Mouse (Mus musculus): ENCODE measurements around the gene Map3k1. TPM values are rescaled to one million over a fixed set of nuclear protein-coding genes. Genes with fewer than 3 reads are reported as not detected.

Map3k1 gene
- polyA plus RNA-seq, 1 experiment from 2014 or later, result 23.6 TPM

GRCm38 (mm10) chr13:111770776-111771175 is 38.0 kb downstream of the Map3k1 start:
- no peak for ATAC-seq (ENCODE audit: insufficient read depth, low FRiP score)

DNA sequence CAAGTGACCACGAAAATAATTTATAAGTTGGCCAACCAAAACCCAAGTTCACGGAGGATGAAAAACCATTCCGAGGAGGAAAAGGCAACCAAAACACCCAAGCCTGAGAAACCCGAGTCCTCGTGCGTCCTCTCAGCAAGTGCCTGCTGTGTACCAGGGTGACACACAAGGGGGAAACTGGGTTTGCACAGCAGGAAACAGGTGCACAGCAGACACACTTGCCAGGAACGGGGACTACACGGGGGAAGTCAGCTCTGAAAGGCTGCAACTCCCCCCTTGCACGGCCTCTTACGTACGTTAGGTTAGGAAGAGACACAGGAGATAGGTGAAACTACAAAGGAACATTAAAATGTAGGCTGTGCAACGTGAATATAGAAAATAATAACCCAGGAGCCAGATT is 46.3 kb downstream of the Map3k1 start:
- WGBS, result 89% methylated on average over 12 of the region's 12 CpGs
- Histone ChIP-seq H3K4me3 (replicated peaks; ENCODE audit: low read length) (no peak overlapping the region), H3K9me3 (replicated peaks; ENCODE audit: control insufficient read depth, low read length) (no peaks in the 10 kb centered on the region), H3K27me3 (ENCODE audit: control insufficient read depth, insufficient read depth, low read length) (no peaks in the 10 kb centered on the region), H3K4me1 (ENCODE audit: control insufficient read depth, insufficient read depth, low read length) (no peaks in the 10 kb centered on the region), H3K27ac (ENCODE audit: low read length) (no peak overlapping the region), H3K36me3 (ENCODE audit: control insufficient read depth, insufficient read depth, low read length) (peaks cover 56% of the 10 kb centered on the region), H3K4me2 (ENCODE audit: low read depth, low read length) (no peak overlapping the region), H3K9ac (ENCODE audit: low read length) (no peak overlapping the region)
- no peak for ATAC-seq (ENCODE audit: insufficient read depth, low FRiP score)

More at GRCm38 (mm10) chr13:111770776-111771175, 38.0 kb downstream of the Map3k1 start:
- Histone ChIP-seq H3K9ac (ENCODE audit: low read length) (no peak overlapping the region), H3K27ac (ENCODE audit: low read length) (no peak overlapping the region), H3K4me2 (ENCODE audit: low read depth, low read length) (no peak overlapping the region), H3K4me3 (replicated peaks; ENCODE audit: low read length) (no peak overlapping the region), H3K4me1 (ENCODE audit: control insufficient read depth, insufficient read depth, low read length) (no peaks in the 10 kb centered on the region), H3K9me3 (replicated peaks; ENCODE audit: control insufficient read depth, low read length) (no peaks in the 10 kb centered on the region), H3K27me3 (ENCODE audit: control insufficient read depth, insufficient read depth, low read length) (no peaks in the 10 kb centered on the region), H3K36me3 (ENCODE audit: control insufficient read depth, insufficient read depth, low read length) (peaks cover 35% of the 10 kb centered on the region)
- 85% methylated on average over 9 of the region's 9 CpGs for WGBS

- ATAC-seq (ENCODE audit: insufficient read depth, low FRiP score), result no peak
- Histone ChIP-seq H3K36me3 (ENCODE audit: control insufficient read depth, insufficient read depth, low read length) (peaks cover 74% of the 10 kb centered on the region), H3K9ac (ENCODE audit: low read length) (no peak overlapping the region), H3K27ac (ENCODE audit: low read length) (no peak overlapping the region), H3K4me1 (ENCODE audit: control insufficient read depth, insufficient read depth, low read length) (no peaks in the 10 kb centered on the region), H3K4me3 (replicated peaks; ENCODE audit: low read length) (no peak overlapping the region), H3K9me3 (replicated peaks; ENCODE audit: control insufficient read depth, low read length) (no peaks in the 10 kb centered on the region), H3K27me3 (ENCODE audit: control insufficient read depth, insufficient read depth, low read length) (no peaks in the 10 kb centered on the region), H3K4me2 (ENCODE audit: low read depth, low read length) (no peak overlapping the region)
- 91% methylated on average over 6 of the region's 6 CpGs for WGBS
Observed at GRCm38 (mm10) chr13:111756986-111757385, 51.8 kb downstream of the Map3k1 start.

GRCm38 (mm10) chr13:111755937-111756336 is 52.9 kb downstream of the Map3k1 start:
- H3K27ac ChIP-seq (ENCODE audit: low read length), result no peak overlapping the region
- no peak overlapping the region for H3K9ac ChIP-seq (ENCODE audit: low read length)
- H3K4me1 ChIP-seq (ENCODE audit: control insufficient read depth, insufficient read depth, low read length), result no peaks in the 10 kb centered on the region
- no peaks in the 10 kb centered on the region for H3K27me3 ChIP-seq (ENCODE audit: control insufficient read depth, insufficient read depth, low read length)
- H3K36me3 ChIP-seq (ENCODE audit: control insufficient read depth, insufficient read depth, low read length), result peaks cover 71% of the 10 kb centered on the region
- WGBS, result 96% methylated on average over 15 of the region's 15 CpGs
- no peak overlapping the region for H3K4me2 ChIP-seq (ENCODE audit: low read depth, low read length)
- ATAC-seq (ENCODE audit: insufficient read depth, low FRiP score), result no peak
- no peaks in the 10 kb centered on the region for H3K9me3 ChIP-seq (replicated peaks; ENCODE audit: control insufficient read depth, low read length)
- H3K4me3 ChIP-seq (replicated peaks; ENCODE audit: low read length), result no peak overlapping the region

DNA sequence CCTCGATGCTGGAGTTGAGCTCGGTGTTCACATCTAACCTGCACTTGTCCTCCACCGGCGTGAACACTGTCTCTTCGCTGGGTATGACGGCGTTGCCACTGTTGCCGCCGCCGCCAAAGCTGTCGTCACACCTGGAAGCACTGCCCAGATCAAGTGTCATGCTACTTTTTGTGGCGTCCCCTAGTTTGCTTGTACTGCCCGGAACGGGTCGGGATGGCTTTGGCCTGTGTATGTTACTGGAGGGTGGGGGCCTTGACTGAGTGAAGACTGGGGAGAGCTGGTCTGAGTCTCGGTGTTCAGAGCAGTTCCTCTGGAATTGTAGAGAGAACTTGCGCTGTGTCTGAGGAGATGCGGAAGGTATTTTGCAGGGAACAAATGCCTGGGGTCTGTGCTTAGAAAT is 53.4 kb downstream of the Map3k1 start:
- WGBS, result 95% methylated on average over 18 of the region's 18 CpGs
- Histone ChIP-seq H3K36me3 (ENCODE audit: control insufficient read depth, insufficient read depth, low read length) (peaks cover 67% of the 10 kb centered on the region), H3K27ac (ENCODE audit: low read length) (no peak overlapping the region), H3K9ac (ENCODE audit: low read length) (no peak overlapping the region), H3K4me2 (ENCODE audit: low read depth, low read length) (no peak overlapping the region), H3K27me3 (ENCODE audit: control insufficient read depth, insufficient read depth, low read length) (no peaks in the 10 kb centered on the region), H3K9me3 (replicated peaks; ENCODE audit: control insufficient read depth, low read length) (no peaks in the 10 kb centered on the region), H3K4me3 (replicated peaks; ENCODE audit: low read length) (no peak overlapping the region), H3K4me1 (ENCODE audit: control insufficient read depth, insufficient read depth, low read length) (no peaks in the 10 kb centered on the region)
- no peak for ATAC-seq (ENCODE audit: insufficient read depth, low FRiP score)

DNA sequence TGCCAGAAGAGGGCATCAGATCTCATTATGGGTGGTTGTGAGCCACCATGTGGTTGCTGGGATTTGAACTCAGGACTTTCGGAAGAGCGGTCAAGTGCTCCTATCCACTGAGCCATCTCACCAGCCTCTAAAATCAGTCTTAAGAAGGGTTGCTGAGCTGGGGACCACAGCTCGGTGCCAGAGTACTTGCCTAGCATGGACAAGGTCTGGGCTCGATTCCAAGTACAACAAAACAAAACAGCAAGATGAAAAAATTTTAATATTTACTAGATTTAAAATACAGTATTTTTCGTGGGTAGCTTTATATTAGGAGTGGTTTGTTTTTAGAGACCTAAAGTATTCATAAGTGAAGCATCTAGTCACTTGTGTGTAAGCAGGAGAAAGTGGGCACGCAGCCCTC is 55.5 kb downstream of the Map3k1 start:
- Histone ChIP-seq H3K4me1 (ENCODE audit: control insufficient read depth, insufficient read depth, low read length) (no peaks in the 10 kb centered on the region), H3K36me3 (ENCODE audit: control insufficient read depth, insufficient read depth, low read length) (peaks cover 68% of the 10 kb centered on the region), H3K9me3 (replicated peaks; ENCODE audit: control insufficient read depth, low read length) (no peaks in the 10 kb centered on the region), H3K9ac (ENCODE audit: low read length) (no peak overlapping the region), H3K27ac (ENCODE audit: low read length) (no peak overlapping the region), H3K27me3 (ENCODE audit: control insufficient read depth, insufficient read depth, low read length) (no peaks in the 10 kb centered on the region), H3K4me3 (replicated peaks; ENCODE audit: low read length) (no peak overlapping the region), H3K4me2 (ENCODE audit: low read depth, low read length) (no peak overlapping the region)
- 85% methylated on average over 6 of the region's 6 CpGs for WGBS
- no peak for ATAC-seq (ENCODE audit: insufficient read depth, low FRiP score)

- 94% methylated on average over 28 of the region's 28 CpGs for WGBS
- Histone ChIP-seq H3K36me3 (ENCODE audit: control insufficient read depth, insufficient read depth, low read length) (peaks cover 26% of the 10 kb centered on the region), H3K4me3 (replicated peaks; ENCODE audit: low read length) (no peak overlapping the region)
Observed at GRCm38 (mm10) chr13:111748301-111749062, 60.3 kb downstream of the Map3k1 start.

GRCm38 (mm10) chr13:111746831-111747230 is 62.0 kb downstream of the Map3k1 start:
- Histone ChIP-seq H3K27me3 (ENCODE audit: control insufficient read depth, insufficient read depth, low read length) (no peaks in the 10 kb centered on the region), H3K4me2 (ENCODE audit: low read depth, low read length) (no peak overlapping the region), H3K27ac (ENCODE audit: low read length) (no peak overlapping the region), H3K4me1 (ENCODE audit: control insufficient read depth, insufficient read depth, low read length) (no peaks in the 10 kb centered on the region), H3K36me3 (ENCODE audit: control insufficient read depth, insufficient read depth, low read length) (peaks cover 14% of the 10 kb centered on the region), H3K4me3 (replicated peaks; ENCODE audit: low read length) (no peak overlapping the region), H3K9ac (ENCODE audit: low read length) (no peak overlapping the region), H3K9me3 (replicated peaks; ENCODE audit: control insufficient read depth, low read length) (no peaks in the 10 kb centered on the region)
- 88% methylated on average over 5 of the region's 5 CpGs for WGBS
- no peak for ATAC-seq (ENCODE audit: insufficient read depth, low FRiP score)

More at GRCm38 (mm10) chr13:111748301-111749062, 60.3 kb downstream of the Map3k1 start:
- Histone ChIP-seq H3K27ac (ENCODE audit: low read length) (no peak overlapping the region), H3K9me3 (replicated peaks; ENCODE audit: control insufficient read depth, low read length) (no peaks in the 10 kb centered on the region), H3K4me2 (ENCODE audit: low read depth, low read length) (no peak overlapping the region), H3K27me3 (ENCODE audit: control insufficient read depth, insufficient read depth, low read length) (no peaks in the 10 kb centered on the region), H3K4me1 (ENCODE audit: control insufficient read depth, insufficient read depth, low read length) (no peaks in the 10 kb centered on the region), H3K9ac (ENCODE audit: low read length) (no peak overlapping the region)
- no peak for ATAC-seq (ENCODE audit: insufficient read depth, low FRiP score)

DNA sequence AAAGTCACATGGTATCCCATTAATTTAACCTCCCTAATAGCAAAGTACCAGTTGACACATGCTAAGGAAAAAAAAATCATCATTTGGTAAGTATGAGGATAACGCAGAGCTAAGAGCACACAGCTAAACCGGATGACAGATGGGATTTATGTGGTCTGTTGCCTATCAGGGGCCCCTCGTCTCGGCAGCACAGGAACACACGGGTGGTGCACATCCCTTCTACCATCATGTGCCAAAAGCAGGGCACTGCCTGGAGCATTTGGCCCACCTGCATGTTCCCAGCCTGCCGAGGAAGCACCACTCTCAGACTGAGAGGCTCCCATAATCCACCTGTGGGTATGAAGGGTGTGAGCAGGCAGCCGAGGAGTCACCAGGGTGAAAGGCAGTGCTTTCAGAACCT is 63.6 kb downstream of the Map3k1 start:
- ATAC-seq (ENCODE audit: insufficient read depth, low FRiP score), result no peak
- Histone ChIP-seq H3K9ac (ENCODE audit: low read length) (no peak overlapping the region), H3K4me3 (replicated peaks; ENCODE audit: low read length) (no peak overlapping the region), H3K27ac (ENCODE audit: low read length) (no peak overlapping the region), H3K27me3 (ENCODE audit: control insufficient read depth, insufficient read depth, low read length) (no peaks in the 10 kb centered on the region), H3K9me3 (replicated peaks; ENCODE audit: control insufficient read depth, low read length) (no peaks in the 10 kb centered on the region), H3K4me1 (ENCODE audit: control insufficient read depth, insufficient read depth, low read length) (no peaks in the 10 kb centered on the region), H3K36me3 (ENCODE audit: control insufficient read depth, insufficient read depth, low read length) (peaks cover 14% of the 10 kb centered on the region), H3K4me2 (ENCODE audit: low read depth, low read length) (no peak overlapping the region)
- 53% methylated on average over 7 of the region's 7 CpGs for WGBS
